In genomic region chr9:50815666-50816065, GRCm38 (mm10) we compare ENCODE assay signal across 19 mouse cellular contexts. TPM values are rescaled to one million over a fixed set of nuclear protein-coding genes. Genes with fewer than 3 reads are reported as not detected.
DNase-seq lines count a peak whose midpoint lies in the region; ATAC-seq and TF ChIP-seq lines count a peak whose summit lies in the region.
"Had no signal": no experiment of that assay in that cellular context is flagged by ENCODE, and none has a peak within 500 bp of the region (broad histone marks: within the 10 kb centered on the region; RNA-seq: fewer than 3 reads in every experiment).

No protein-coding gene starts in this region.

- TF ChIP-seq EP300 in liver, postnatal 0 days (IDR thresholded peaks at IDR 0.05; ENCODE audit: low read depth), result no peak

- no peak overlapping the region for H3K4me2 ChIP-seq in heart, embryonic 11.5 days
- no peak overlapping the region for H3K4me2 ChIP-seq in liver, postnatal 0 days (ENCODE audit: low read depth, low read length)
- H3K4me2 ChIP-seq: embryonic facial prominence, embryonic 15.5 days; forebrain, embryonic 15.5 days; heart, embryonic 12.5 days had no signal

- H3K36me3 ChIP-seq in heart, embryonic 11.5 days (ENCODE audit: control insufficient read depth, insufficient read depth, low read length), result peaks cover 14% of the 10 kb centered on the region
- H3K36me3 ChIP-seq in liver, postnatal 0 days (replicated peaks; ENCODE audit: insufficient read depth, low read length), result peaks cover 9% of the 10 kb centered on the region

- no peak overlapping the region for H3K9ac ChIP-seq in heart, embryonic 11.5 days (ENCODE audit: low read depth, low read length)
- H3K9ac ChIP-seq in liver, postnatal 0 days (replicated peaks), result no peak overlapping the region
- H3K9ac ChIP-seq: embryonic facial prominence, embryonic 15.5 days; forebrain, embryonic 15.5 days; heart, embryonic 12.5 days had no signal

- no peak overlapping the region for H3K4me3 ChIP-seq in heart, embryonic 11.5 days (ENCODE audit: low read depth, low read length)
- no peak overlapping the region for H3K4me3 ChIP-seq in liver, postnatal 0 days (ENCODE audit: low read depth, low read length)
- H3K4me3 ChIP-seq: embryonic facial prominence, embryonic 15.5 days; erythroblast, embryonic 14.5 days; forebrain, embryonic 15.5 days; heart, adult 2 months; heart, embryonic 12.5 days; hindbrain, embryonic 10.5 days had no signal

- H3K4me1 ChIP-seq in heart, embryonic 11.5 days (ENCODE audit: control insufficient read depth, insufficient read depth, low read length), result peaks cover 7% of the 10 kb centered on the region; the same call in 1 of the 2 replicates
- H3K4me1 ChIP-seq in liver, postnatal 0 days (ENCODE audit: insufficient read depth), result peaks cover 32% of the 10 kb centered on the region
- H3K4me1 ChIP-seq: embryonic facial prominence, embryonic 15.5 days; forebrain, embryonic 15.5 days; hindbrain, embryonic 10.5 days had no signal

- no peaks in the 10 kb centered on the region for H3K9me3 ChIP-seq in heart, embryonic 11.5 days (replicated peaks; ENCODE audit: control insufficient read depth, low read length)
- H3K9me3 ChIP-seq in liver, postnatal 0 days (ENCODE audit: low read length), result no peaks in the 10 kb centered on the region
- H3K9me3 ChIP-seq: embryonic facial prominence, embryonic 15.5 days; forebrain, embryonic 15.5 days; heart, embryonic 12.5 days; hindbrain, embryonic 10.5 days had no signal

- H3K27me3 ChIP-seq in heart, embryonic 11.5 days (ENCODE audit: control insufficient read depth, insufficient read depth, low read length), result no peaks in the 10 kb centered on the region
- no peaks in the 10 kb centered on the region for H3K27me3 ChIP-seq in liver, postnatal 0 days (ENCODE audit: insufficient read depth, low read length)
- H3K27me3 ChIP-seq: embryonic facial prominence, embryonic 15.5 days; forebrain, embryonic 15.5 days; heart, embryonic 12.5 days had no signal

- TF ChIP-seq CTCF in liver, postnatal 0 days (IDR thresholded peaks at IDR 0.05; ENCODE audit: low read depth), result 0 out of 2 replicates have a peak, but pooled peaks have one; percentile 7

- WGBS in heart, embryonic 11.5 days (ENCODE audit: insufficient replicate concordance), result 96% methylated on average over 4 of the region's 4 CpGs
- WGBS in liver, postnatal 0 days (ENCODE audit: insufficient replicate concordance), result 74% methylated on average over 4 of the region's 4 CpGs

- peak; percentile 29 for DNase-seq in heart, adult 11 months
- no peak for DNase-seq in liver, postnatal 0 days
- peak; percentile 68 to 71 for DNase-seq in thymus, postnatal 10 days (ENCODE audit: low spot score in 2 of 2)
- peak; percentile 79 for DNase-seq in thymus, postnatal 4 days
- no peak for DNase-seq in urinary bladder, postnatal 25 days (ENCODE audit: low spot score)
- no peak for DNase-seq in kidney, postnatal 10 days
- DNase-seq: adrenal gland, postnatal 10 days; cerebellum, adult 11 months; cerebellum, adult 8-10 months; cerebellum, postnatal 14 days; embryo, embryonic 11 days; gastrocnemius, postnatal 10 days; heart, adult 2 months had no signal

- no peak for ATAC-seq in heart, embryonic 11.5 days (replicated peaks; ENCODE audit: insufficient number of reproducible peaks, low FRiP score, low TSS enrichment)
- no peak for ATAC-seq in liver, postnatal 0 days
- ATAC-seq: forebrain, embryonic 15.5 days had no signal

- no peak overlapping the region for H3K27ac ChIP-seq in heart, embryonic 11.5 days (ENCODE audit: low read depth, low read length)
- no peak overlapping the region for H3K27ac ChIP-seq in liver, postnatal 0 days (ENCODE audit: low read depth)
- H3K27ac ChIP-seq: embryonic facial prominence, embryonic 15.5 days; forebrain, embryonic 15.5 days; heart, adult 2 months; hindbrain, embryonic 10.5 days had no signal

RNA-seq across cellular contexts. Expression of gene Ppp2r1b, which starts 29.4 kb away (rescaled TPM):
- polyA plus RNA-seq in heart, embryonic 11.5 days (2014; fragmentation: Nextera tagmentation; extraction: Ambion mirVana), result 63.1 and 66.9 TPM in 2 replicates
- 18.8 and 29.0 TPM in 2 replicates for polyA plus RNA-seq in liver, postnatal 0 days (2015; fragmentation: Nextera tagmentation; extraction: Ambion mirVana)

RNA-seq across cellular contexts. Expression of gene 1110032A03Rik, which starts 40.3 kb away (rescaled TPM):
- 22.2 and 22.9 TPM in 2 replicates for polyA plus RNA-seq in heart, embryonic 11.5 days (2014; fragmentation: Nextera tagmentation; extraction: Ambion mirVana)
- 34.6 and 36.2 TPM in 2 replicates for polyA plus RNA-seq in liver, postnatal 0 days (2015; fragmentation: Nextera tagmentation; extraction: Ambion mirVana)

RNA-seq across cellular contexts. Expression of gene Alg9, which starts 40.8 kb away (rescaled TPM):
- polyA plus RNA-seq in heart, embryonic 11.5 days (2014; fragmentation: Nextera tagmentation; extraction: Ambion mirVana), result 34.2 and 37.3 TPM in 2 replicates
- polyA plus RNA-seq in liver, postnatal 0 days (2015; fragmentation: Nextera tagmentation; extraction: Ambion mirVana), result 7.5 and 8.6 TPM in 2 replicates

RNA-seq across cellular contexts. Expression of gene Fdxacb1, which starts 47.6 kb away (rescaled TPM):
- polyA plus RNA-seq in heart, embryonic 11.5 days (2014; fragmentation: Nextera tagmentation; extraction: Ambion mirVana), result 9.8 and 9.9 TPM in 2 replicates
- 4.9 and 6.6 TPM in 2 replicates for polyA plus RNA-seq in liver, postnatal 0 days (2015; fragmentation: Nextera tagmentation; extraction: Ambion mirVana)

Comparison
In these comparisons a context has a peak if more than half of its experiments do, and no peak if none do; other contexts are left out.
1. DNase-seq: peak in heart, adult 11 months (single experiment), thymus, postnatal 10 days (2 of 2) and thymus, postnatal 4 days (single experiment); none in liver, postnatal 0 days (single experiment), urinary bladder, postnatal 25 days (single experiment) and kidney, postnatal 10 days (single experiment).